Mouse (Mus musculus): ENCODE measurements around the gene Slc15a3.

GRCm38 (mm10) chr19:10897491-10897890 is 58.0 kb downstream of the Slc15a3 start:
- TF ChIP-seq EP300 (IDR thresholded peaks at IDR 0.05; ENCODE audit: low read depth) (no peak), CTCF (IDR thresholded peaks at IDR 0.05; ENCODE audit: low read depth) (no peak)
